Mouse (Mus musculus) midbrain, postnatal 0 days (tissue): Measurements from ENCODE around the gene Snd1. TPM values are rescaled to one million over a fixed set of nuclear protein-coding genes. Genes with fewer than 3 reads are reported as not detected.

Experiments used
- ATAC-seq: fragments of 200-750 bp; cut with Nextera tagmentation; 2 replicates; pipeline ENCODE4 v1.8.0; 2017; ENCODE audit warnings: moderate number of reproducible peaks, mild to moderate bottlenecking, moderate TSS enrichment, moderate library complexity; ENCODE audit not compliant: low FRiP score
- DNase-seq: peaks from one replicate; pipeline ENCODE4 v3.0.0-alpha.2; 2015; ENCODE audit warnings: low spot score
- H3K27ac ChIP-seq: fragments of 300-500 bp; sonication (generic); 2 replicates; pipeline ENCODE4 v1.5.1; 2014; ENCODE audit warnings: low read depth, mild to moderate bottlenecking, low read length, mixed read lengths
- H3K27me3 ChIP-seq: fragments of 300-500 bp; sonication (generic); 2 replicates; pipeline ENCODE4 v1.6.1; 2014; ENCODE audit warnings: low read length, control low read depth, mixed read lengths; ENCODE audit not compliant: insufficient read depth
- H3K36me3 ChIP-seq: fragments of 300-500 bp; sonication (generic); 2 replicates; pipeline ENCODE4 v1.6.1; 2014; ENCODE audit warnings: low read length, control low read depth, mixed read lengths; ENCODE audit not compliant: insufficient read depth
- H3K4me1 ChIP-seq: fragments of 300-500 bp; sonication (generic); 2 replicates; pipeline ENCODE4 v1.6.1; 2014; ENCODE audit warnings: mild to moderate bottlenecking, control low read depth, antibody characterized with exemption, low read length, mixed read lengths; ENCODE audit not compliant: insufficient read depth
- H3K4me2 ChIP-seq: fragments of 300-500 bp; sonication (generic); 2 replicates; pipeline ENCODE4 v1.6.1; 2014; ENCODE audit warnings: low read depth, mild to moderate bottlenecking, low read length, mixed read lengths; ENCODE audit not compliant: poor library complexity, severe bottlenecking
- H3K4me3 ChIP-seq: fragments of 300-500 bp; sonication (generic); 2 replicates; pipeline ENCODE4 v1.5.1; 2014; ENCODE audit warnings: low read depth, mild to moderate bottlenecking, low read length, moderate library complexity
- H3K9ac ChIP-seq: fragments of 300-500 bp; sonication (generic); replicated peaks from 2 replicates; pipeline ENCODE4 v1.6.1; 2014; ENCODE audit warnings: mild to moderate bottlenecking, low read length, moderate library complexity, mixed read lengths; ENCODE audit not compliant: poor library complexity, severe bottlenecking
- H3K9me3 ChIP-seq: fragments of 300-500 bp; sonication (generic); 2 replicates; pipeline ENCODE4 v1.6.1; 2016; ENCODE audit warnings: low read length, control low read depth
- CTCF ChIP-seq: IDR thresholded peaks from 2 replicates; pipeline ENCODE4 v1.5.1; 2016; ENCODE audit warnings: antibody characterized with exemption, mild to moderate bottlenecking
- WGBS: fragments of 180-500 bp; shearing (Covaris S2); extraction: QIAGEN DNeasy Blood & Tissue Kit; methylation state at CpG from one replicate; pipeline ENCODE4 v1.1.7; 2014; 5-methylcytosine and 5-hydroxymethylcytosine counted together
- polyA plus RNA-seq: library from polyadenylated mRNA; unstranded; fragments of >200 nt; fragmentation: Nextera tagmentation; extraction: Ambion mirVana; gene quantifications from 2 replicates; pipeline ENCODE4 v1.2.1, GENCODE M21; 2015
- total RNA-seq: library from RNA; depleted of rRNA; stranded (reverse); fragments of >200 nt; gene quantifications from 2 replicates; pipeline ENCODE4 v1.2.3, GENCODE M21; 2014

The Snd1 gene
- total and polyA plus RNA-seq, 2 experiments from 2014 or later, result 70.6 to 81.1 TPM

- Histone ChIP-seq H3K36me3 (no peaks in the 10 kb centered on the region), H3K9me3 (no peaks in the 10 kb centered on the region), H3K4me3 (no peak overlapping the region), H3K27me3 (no peaks in the 10 kb centered on the region), H3K27ac (no peak overlapping the region), H3K9ac (no peak overlapping the region), H3K4me1 (0 out of 2 replicates have a peak, but pooled peaks cover 7% of the 10 kb centered on the region), H3K4me2 (no peak overlapping the region)
- TF ChIP-seq CTCF, result no peak
- ATAC-seq, result no peak
- no peak for DNase-seq
- WGBS, result 52% methylated on average over 3 of the region's 3 CpGs
Measured at GRCm38 (mm10) chr6:28615966-28616365, 141.0 kb downstream of the Snd1 start.

GRCm38 (mm10) chr6:28618299-28618698, 143.4 kb downstream of the Snd1 start:
- WGBS, result 46% methylated on average over 3 of the region's 3 CpGs
- H3K4me1 ChIP-seq, result 0 out of 2 replicates have a peak, but pooled peaks cover 7% of the 10 kb centered on the region
- no peak overlapping the region for H3K27ac ChIP-seq
- no peak overlapping the region for H3K9ac ChIP-seq
- no peak overlapping the region for H3K4me2 ChIP-seq
- no peaks in the 10 kb centered on the region for H3K27me3 ChIP-seq
- ATAC-seq, result no peak
- H3K9me3 ChIP-seq, result no peaks in the 10 kb centered on the region
- no peak for DNase-seq
- H3K36me3 ChIP-seq, result no peaks in the 10 kb centered on the region
- H3K4me3 ChIP-seq, result no peak overlapping the region
- TF ChIP-seq CTCF, result no peak

GRCm38 (mm10) chr6:28618751-28619153, 143.8 kb downstream of the Snd1 start:
- no peak overlapping the region for H3K4me2 ChIP-seq
- H3K27me3 ChIP-seq, result no peaks in the 10 kb centered on the region
- peak; percentile 51 for DNase-seq
- H3K36me3 ChIP-seq, result no peaks in the 10 kb centered on the region
- 0 out of 2 replicates have a peak, but pooled peaks cover 7% of the 10 kb centered on the region for H3K4me1 ChIP-seq
- ATAC-seq, result no peak
- no peak overlapping the region for H3K9ac ChIP-seq
- no peak overlapping the region for H3K27ac ChIP-seq
- no peak overlapping the region for H3K4me3 ChIP-seq
- no peaks in the 10 kb centered on the region for H3K9me3 ChIP-seq
- no peak for TF ChIP-seq CTCF
- WGBS, result 46% methylated on average over 7 of the region's 7 CpGs

- Histone ChIP-seq H3K27ac (no peak overlapping the region), H3K4me1 (0 out of 2 replicates have a peak, but pooled peaks cover 7% of the 10 kb centered on the region), H3K36me3 (no peaks in the 10 kb centered on the region), H3K9me3 (no peaks in the 10 kb centered on the region), H3K9ac (no peak overlapping the region), H3K4me3 (no peak overlapping the region), H3K4me2 (no peak overlapping the region), H3K27me3 (no peaks in the 10 kb centered on the region)
- no peak for TF ChIP-seq CTCF
- ATAC-seq (no peak), DNase-seq (no peak)
- WGBS, result 87% methylated on average over 4 of the region's 4 CpGs
Measured at GRCm38 (mm10) chr6:28621431-28621830, 146.5 kb downstream of the Snd1 start.

- Histone ChIP-seq H3K9me3 (no peaks in the 10 kb centered on the region), H3K36me3 (no peaks in the 10 kb centered on the region), H3K4me3 (no peak overlapping the region), H3K4me2 (no peak overlapping the region), H3K4me1 (0 out of 2 replicates have a peak, but pooled peaks cover 7% of the 10 kb centered on the region), H3K9ac (no peak overlapping the region), H3K27me3 (no peaks in the 10 kb centered on the region), H3K27ac (no peak overlapping the region)
- 91% methylated on average over 5 of the region's 5 CpGs for WGBS
- ATAC-seq (no peak), DNase-seq (no peak)
- TF ChIP-seq CTCF, result no peak
Measured at GRCm38 (mm10) chr6:28621961-28622360, 147.0 kb downstream of the Snd1 start.

GRCm38 (mm10) chr6:28622522-28622921, 147.6 kb downstream of the Snd1 start:
- no peak overlapping the region for H3K27ac ChIP-seq
- no peaks in the 10 kb centered on the region for H3K9me3 ChIP-seq
- no peak overlapping the region for H3K4me3 ChIP-seq
- no peak overlapping the region for H3K9ac ChIP-seq
- H3K4me2 ChIP-seq, result no peak overlapping the region
- H3K27me3 ChIP-seq, result no peaks in the 10 kb centered on the region
- 87% methylated on average over 6 of the region's 6 CpGs for WGBS
- H3K36me3 ChIP-seq, result no peaks in the 10 kb centered on the region
- ATAC-seq, result no peak
- DNase-seq, result no peak
- no peak for TF ChIP-seq CTCF
- H3K4me1 ChIP-seq, result 0 out of 2 replicates have a peak, but pooled peaks cover 7% of the 10 kb centered on the region
